Mouse (Mus musculus): ENCODE data around the gene Cel.

- TF ChIP-seq POLR2A (IDR thresholded peaks at IDR 0.05; ENCODE audit: extremely low read depth, insufficient read depth, low read length), result no peak
- no peak for TF ChIP-seq CTCF (IDR thresholded peaks at IDR 0.05; ENCODE audit: low read depth, low read length)
These were observed 28.3 kb upstream of the Cel start for GRCm38 (mm10) chr2:28591479-28591878.

Measured in liver, adult 2 months (tissue).